Mouse (Mus musculus) WW6 (cell line): ENCODE measurements at regions not wholly inside any gene's neighbourhood (a gene's known extent, or its start where the extent isn't known, plus 50 kb on each side); places are given as distances from the start of the nearest gene placed in this dataset.

ENCODE experiments used
- DNase-seq: peaks from one replicate; pipeline ENCODE4 v3.0.0-alpha.2; 2013; ENCODE audit warnings: low read depth, low spot score

DNA sequence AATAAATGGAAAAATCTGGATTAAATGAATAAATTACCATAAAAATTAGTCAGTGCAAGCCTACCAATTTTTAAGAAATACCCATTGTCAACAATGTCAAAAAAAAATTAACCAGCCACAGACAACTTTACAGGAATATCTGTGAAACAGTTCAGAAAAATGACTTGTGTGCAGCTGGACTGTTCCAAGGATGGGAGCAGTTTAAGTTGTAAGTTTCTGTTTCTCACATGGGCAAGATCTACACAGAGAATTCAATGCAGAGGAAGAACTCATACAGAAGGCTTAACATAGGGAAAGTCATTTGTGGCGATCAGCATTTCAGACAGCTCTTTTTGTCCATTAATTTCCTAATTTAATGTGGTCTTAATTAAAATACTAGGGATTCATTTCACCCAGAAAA is 71.9 kb upstream of the Tdrd3 start:
- no peak for DNase-seq

DNA sequence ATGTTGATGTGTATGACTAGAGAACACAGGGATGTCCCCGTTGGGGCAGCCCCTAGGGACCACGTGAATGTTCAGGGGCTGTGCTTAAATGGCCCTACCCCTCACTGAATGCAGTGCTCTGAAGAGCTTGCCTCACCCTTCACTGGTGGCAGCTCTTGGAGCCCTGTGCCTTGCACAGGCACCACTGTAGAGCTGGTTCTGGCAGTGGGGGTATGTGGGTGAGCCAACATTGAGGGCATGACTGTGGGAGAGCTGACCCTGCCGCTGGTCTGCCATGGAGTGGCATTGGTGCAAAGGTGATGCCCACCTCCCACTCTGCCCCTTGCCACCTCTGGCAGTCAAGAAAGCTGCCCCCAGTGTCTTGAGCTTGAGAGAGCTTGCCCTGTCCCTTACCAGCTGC is 69.6 kb upstream of the Tdrd3 start:
- DNase-seq = no peak

DNA sequence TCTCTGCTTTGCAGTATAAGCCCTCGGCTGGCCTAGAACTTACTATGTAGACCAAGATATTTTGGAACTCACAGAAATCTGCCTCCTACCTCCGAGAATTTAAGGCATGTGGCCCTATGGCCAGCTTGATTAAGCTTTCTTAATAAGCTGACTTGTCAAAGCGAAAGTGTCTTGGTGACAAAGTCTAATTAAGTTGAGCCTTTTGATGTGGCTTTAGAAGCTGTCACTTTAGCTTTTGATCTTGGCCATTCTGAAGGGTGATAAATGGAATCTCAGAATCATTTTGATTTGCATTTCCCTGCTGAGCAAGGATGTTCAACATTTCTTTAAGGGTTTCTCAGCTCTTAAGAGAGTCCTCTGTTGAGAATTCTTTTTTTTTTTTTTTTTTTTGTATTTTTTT is 67.6 kb upstream of the Tdrd3 start:
- no peak for DNase-seq

DNA sequence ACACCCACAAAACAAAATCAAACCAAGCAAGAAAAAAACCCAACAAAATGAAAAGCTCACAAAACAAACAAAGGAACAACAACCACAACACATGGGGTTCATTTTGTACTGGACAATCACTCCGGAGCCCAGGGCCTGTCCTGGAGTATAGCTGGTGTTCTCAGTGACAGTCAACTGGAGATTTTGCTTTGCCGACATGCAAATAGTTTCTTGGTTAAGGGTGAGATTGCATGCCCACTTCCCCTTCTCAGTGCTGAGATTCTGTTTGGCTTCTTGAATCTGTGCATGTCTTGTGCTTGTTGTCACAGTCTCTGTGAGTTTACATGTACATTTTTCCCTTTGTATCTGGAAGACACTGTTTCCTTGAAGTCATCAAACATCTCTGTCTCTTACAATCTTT is 50.6 kb upstream of the Tdrd3 start:
- no peak for DNase-seq
